11 mouse cellular contexts compared by ENCODE assay signal in genomic region chr4:4299631-4300030, GRCm38 (mm10).
DNase-seq lines count a peak whose midpoint lies in the region; ATAC-seq lines count a peak whose summit lies in the region.
"Had no signal": no experiment of that assay in that cellular context is flagged by ENCODE, and none has a peak within 500 bp of the region (broad histone marks: within the 10 kb centered on the region; RNA-seq: fewer than 3 reads in every experiment).

No protein-coding gene starts in this region.

- no peak overlapping the region for H3K4me2 ChIP-seq in heart, embryonic 12.5 days
- H3K4me2 ChIP-seq: embryonic facial prominence, embryonic 12.5 days had no signal

- H3K36me3 ChIP-seq in heart, embryonic 12.5 days: no peaks in the 10 kb centered on the region
- H3K36me3 ChIP-seq: embryonic facial prominence, embryonic 12.5 days had no signal

- H3K27ac ChIP-seq in heart, embryonic 12.5 days (ENCODE audit: poor library complexity, severe bottlenecking): no peak overlapping the region
- H3K27ac ChIP-seq: embryonic facial prominence, embryonic 12.5 days; macrophage had no signal

- no peak overlapping the region for H3K4me3 ChIP-seq in heart, embryonic 12.5 days
- H3K4me3 ChIP-seq: embryonic facial prominence, embryonic 12.5 days had no signal

- no peaks in the 10 kb centered on the region for H3K9me3 ChIP-seq in heart, embryonic 12.5 days (replicated peaks)
- H3K9me3 ChIP-seq: embryonic facial prominence, embryonic 12.5 days had no signal

- peak; percentile 25 for ATAC-seq in inflammation-experienced regulatory T-cells, adult 6 months
- no peak for ATAC-seq in heart, embryonic 12.5 days (ENCODE audit: insufficient number of reproducible peaks, low FRiP score)

- H3K27me3 ChIP-seq in heart, embryonic 12.5 days (replicated peaks): no peaks in the 10 kb centered on the region
- H3K27me3 ChIP-seq: embryonic facial prominence, embryonic 12.5 days had no signal

- no peaks in the 10 kb centered on the region for H3K4me1 ChIP-seq in heart, embryonic 12.5 days (replicated peaks)
- H3K4me1 ChIP-seq: embryonic facial prominence, embryonic 12.5 days had no signal

- no peak overlapping the region for H3K9ac ChIP-seq in heart, embryonic 12.5 days
- H3K9ac ChIP-seq: embryonic facial prominence, embryonic 12.5 days had no signal

- WGBS in heart, embryonic 12.5 days: 22% methylated on average over 1 of the region's 1 CpGs

- DNase-seq in adrenal gland, postnatal 14 days: peak; percentile 20
- no peak for DNase-seq in adrenal gland, adult 18-20 months (ENCODE audit: low spot score in 2 of 2)
- DNase-seq in ovary, adult 18-20 months (ENCODE audit: low spot score): peak; percentile 1
- no peak for DNase-seq in ovary, postnatal 14 days (ENCODE audit: low spot score)
- peak; percentile 20 for DNase-seq in retina, postnatal 1 day
- no peak for DNase-seq in heart, postnatal 4 days
- DNase-seq: heart, postnatal 14 days had no signal

Comparison
In these comparisons a context has a peak if more than half of its experiments do, and no peak if none do; other contexts are left out.
1. DNase-seq: peak in adrenal gland, postnatal 14 days (single experiment), ovary, adult 18-20 months (single experiment) and retina, postnatal 1 day (single experiment); none in adrenal gland, adult 18-20 months (0 of 2), ovary, postnatal 14 days (single experiment) and heart, postnatal 4 days (single experiment).